Mouse (Mus musculus): Measurements from ENCODE around the gene Scd2.

GRCm38 (mm10) chr19:44303502-44303901 lies 10.0 kb downstream of the Scd2 start:
- TF ChIP-seq CTCF (IDR thresholded peaks at IDR 0.05; ENCODE audit: low read depth) (no peak), EP300 (IDR thresholded peaks at IDR 0.05; ENCODE audit: low read depth) (no peak)
